Mouse (Mus musculus) left cerebral cortex, adult 11 months (tissue): ENCODE data around the gene Cabp1.
A peak's percentile ranks its signal among the peaks of the same experiment; 100 is the strongest.

Experiments used
- DNase-seq: peaks from one replicate; pipeline ENCODE4 v3.0.0; 2022; ENCODE audit warnings: low spot score

Cabp1 gene

DNA sequence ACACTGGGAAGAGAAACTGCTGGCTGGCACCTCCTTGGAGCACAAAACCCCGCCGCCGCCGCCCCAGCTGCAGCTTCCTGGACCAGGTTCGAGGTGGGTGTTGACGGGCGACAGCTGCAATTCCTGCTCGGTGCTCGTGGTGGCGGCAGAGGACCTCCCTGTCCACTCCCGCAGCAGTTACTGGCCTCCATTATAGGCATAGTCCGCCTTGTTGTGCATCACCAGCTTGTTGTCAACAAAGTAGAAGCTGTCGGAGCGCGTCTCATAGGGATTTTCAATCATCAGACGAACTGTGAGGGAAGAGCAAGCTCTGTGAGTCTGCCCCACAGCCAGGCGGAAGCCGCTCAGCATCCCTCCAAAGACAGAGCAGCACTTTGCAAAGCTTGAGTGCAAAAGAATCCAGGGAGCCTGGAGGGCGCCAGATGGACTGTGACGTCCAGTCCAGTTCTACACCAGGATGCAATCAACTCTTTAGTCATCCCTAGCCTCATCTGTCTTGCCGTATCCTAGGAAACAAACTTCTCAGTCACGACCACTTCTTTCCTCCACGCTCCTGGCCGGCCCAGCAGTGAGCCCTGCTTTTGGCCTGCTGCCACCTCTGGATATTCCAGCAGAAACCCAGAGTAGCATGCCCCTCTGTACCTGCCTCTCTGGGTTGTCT is 68.8 kb downstream of the Cabp1 start:
- DNase-seq: peak; percentile 79

DNA sequence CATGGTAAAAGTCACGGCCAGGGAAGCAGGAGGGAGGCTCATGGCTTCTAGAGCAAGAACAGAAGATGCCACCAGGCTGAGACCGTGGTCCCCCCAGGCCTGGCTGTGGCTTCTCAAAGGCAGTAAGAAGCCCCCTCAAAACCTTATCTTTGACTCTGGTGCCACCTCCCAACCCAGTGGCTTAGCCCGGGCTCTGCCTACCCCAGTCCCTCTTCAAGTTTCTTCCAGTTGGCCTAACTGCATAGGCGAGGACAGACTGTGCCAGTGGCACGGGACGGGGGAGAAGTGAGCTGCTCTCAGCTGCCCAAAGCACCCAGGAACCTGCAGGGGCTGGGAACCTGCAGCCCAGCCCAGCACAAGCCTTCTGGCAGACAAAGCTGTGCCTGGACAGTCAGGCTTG is 69.5 kb downstream of the Cabp1 start:
- no peak for DNase-seq

DNA sequence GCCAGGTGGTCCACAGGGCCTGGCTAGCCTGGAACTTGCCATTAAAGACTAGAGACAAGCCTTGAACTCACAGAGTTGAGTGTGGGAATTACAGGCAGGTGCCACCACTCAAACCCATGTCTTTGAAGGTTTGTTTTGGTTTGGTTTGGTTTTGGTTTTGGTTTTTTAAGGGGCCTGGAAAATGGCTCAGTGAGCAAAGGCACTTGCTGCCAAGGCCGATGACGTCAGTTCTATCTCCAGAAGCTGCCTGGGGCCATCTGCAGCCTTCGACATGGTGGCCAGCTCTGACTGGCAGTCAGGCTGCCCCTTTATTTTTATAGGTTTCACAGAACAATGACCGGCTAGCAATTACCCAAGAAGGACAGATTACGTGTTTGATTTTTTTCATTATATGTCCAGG is 73.2 kb downstream of the Cabp1 start:
- DNase-seq: no peak

DNA sequence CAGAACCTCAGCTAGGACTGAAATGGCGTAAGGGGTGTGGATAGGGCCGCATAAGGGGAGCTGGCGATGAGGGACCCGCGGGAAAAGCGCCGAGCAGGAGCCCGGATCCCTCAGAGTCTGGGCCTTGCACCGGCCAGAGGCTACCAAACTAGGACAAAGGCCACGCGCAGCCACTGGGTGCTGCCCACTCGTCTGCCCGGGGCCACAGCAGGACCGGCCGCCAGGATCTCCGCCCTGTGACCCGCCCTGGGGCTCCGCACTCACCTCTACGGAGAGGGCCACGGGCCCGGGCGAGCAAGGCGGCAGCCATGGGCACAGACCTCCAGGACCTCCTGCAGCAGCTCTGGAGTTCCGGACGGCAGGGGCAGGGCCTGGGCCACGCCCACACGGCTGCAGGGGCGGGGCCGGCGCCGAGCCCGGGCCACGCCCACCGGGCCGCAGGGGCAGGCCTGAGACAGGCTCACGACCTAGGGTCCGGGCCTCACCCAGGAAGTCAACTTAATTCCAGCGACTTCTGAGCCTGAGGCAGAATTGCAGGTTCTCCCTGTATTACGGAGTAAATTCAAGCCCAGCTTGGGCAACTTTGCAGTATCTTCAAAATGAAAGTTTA is 75.1 kb downstream of the Cabp1 start, which contains the start of gene Acads:
Gene Acads, minus strand, starts transcription at position 386 of the 610 bp plus-strand sequence.
- peak; percentile 61 for DNase-seq
